Mouse (Mus musculus): ENCODE measurements at regions not wholly inside any gene's neighbourhood (a gene's known extent, or its start where the extent isn't known, plus 50 kb on each side); places are given as distances from the start of the nearest gene placed in this dataset.

DNA sequence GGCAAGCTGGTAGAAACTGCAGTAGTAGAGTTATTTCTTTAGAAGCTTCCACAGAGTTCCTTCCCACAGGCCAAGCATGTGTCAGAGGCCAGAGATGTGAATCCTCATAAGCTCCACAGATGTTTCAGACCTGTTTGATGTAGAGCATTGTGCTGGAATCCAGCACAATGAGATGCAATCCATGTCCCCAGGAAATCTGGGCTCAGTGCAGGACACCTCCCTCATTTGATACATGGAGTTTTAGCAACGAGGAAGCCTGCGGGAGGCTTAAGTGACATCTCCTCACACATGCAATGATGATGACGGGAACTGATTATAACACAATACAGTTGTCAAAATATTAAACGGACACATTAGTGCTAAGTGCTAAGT lies 133.7 kb downstream of the Slc30a10 start:
- ATAC-seq = no peak
- TF ChIP-seq CTCF (IDR thresholded peaks at IDR 0.05; ENCODE audit: low read depth) = no peak
- WGBS = 82% methylated on average over 4 of the region's 4 CpGs

DNA sequence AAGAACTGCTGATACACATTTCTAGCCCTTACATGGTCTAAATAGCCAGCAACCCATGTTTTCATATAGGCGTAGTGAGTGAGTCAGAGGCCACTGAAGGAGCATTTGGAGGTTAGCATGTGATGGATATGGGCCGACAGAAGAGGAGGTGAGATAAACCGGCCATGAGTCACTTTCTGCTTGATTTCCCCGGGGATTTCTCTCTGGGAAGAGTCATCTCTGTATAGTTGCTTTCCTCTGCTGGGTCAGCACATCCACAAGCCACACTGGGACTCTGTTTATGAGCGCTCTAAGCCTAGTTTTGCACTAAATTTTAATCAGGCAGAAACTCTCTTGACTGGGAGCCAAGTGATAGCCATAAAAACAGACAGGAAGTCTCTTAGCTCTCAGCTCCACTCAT lies 142.2 kb downstream of the Slc30a10 start:
- WGBS = 69% methylated on average over 5 of the region's 5 CpGs
- H3K9ac ChIP-seq (ENCODE audit: low read depth, low read length) = no peak overlapping the region
- H3K36me3 ChIP-seq (ENCODE audit: control insufficient read depth, insufficient read depth) = no peaks in the 10 kb centered on the region
- no peak overlapping the region for H3K4me3 ChIP-seq (ENCODE audit: low read depth, low read length)
- H3K9me3 ChIP-seq (ENCODE audit: control insufficient read depth) = no peaks in the 10 kb centered on the region
- H3K4me1 ChIP-seq (replicated peaks; ENCODE audit: control insufficient read depth, insufficient read depth, low read length) = no peaks in the 10 kb centered on the region
- H3K27me3 ChIP-seq (replicated peaks; ENCODE audit: control insufficient read depth, insufficient read depth, low read length) = no peaks in the 10 kb centered on the region
- H3K4me2 ChIP-seq (replicated peaks; ENCODE audit: low read depth) = no peak overlapping the region
- no peak for TF ChIP-seq CTCF (IDR thresholded peaks at IDR 0.05; ENCODE audit: low read depth)
- no peak overlapping the region for H3K27ac ChIP-seq (ENCODE audit: low read depth, low read length)
- ATAC-seq = no peak

More for the DNA sequence above, 133.7 kb downstream of the Slc30a10 start:
- Histone ChIP-seq H3K27me3 (replicated peaks; ENCODE audit: control insufficient read depth, insufficient read depth, low read length) (no peaks in the 10 kb centered on the region), H3K27ac (ENCODE audit: low read depth, low read length) (no peak overlapping the region), H3K4me1 (replicated peaks; ENCODE audit: control insufficient read depth, insufficient read depth, low read length) (no peaks in the 10 kb centered on the region), H3K9ac (ENCODE audit: low read depth, low read length) (no peak overlapping the region), H3K9me3 (ENCODE audit: control insufficient read depth) (no peaks in the 10 kb centered on the region), H3K4me3 (ENCODE audit: low read depth, low read length) (no peak overlapping the region), H3K36me3 (ENCODE audit: control insufficient read depth, insufficient read depth) (no peaks in the 10 kb centered on the region), H3K4me2 (replicated peaks; ENCODE audit: low read depth) (no peak overlapping the region)

- ATAC-seq = no peak
- Histone ChIP-seq H3K4me1 (replicated peaks; ENCODE audit: control insufficient read depth, insufficient read depth, low read length) (no peaks in the 10 kb centered on the region), H3K27ac (ENCODE audit: low read depth, low read length) (no peak overlapping the region), H3K9me3 (ENCODE audit: control insufficient read depth) (no peaks in the 10 kb centered on the region), H3K9ac (ENCODE audit: low read depth, low read length) (no peak overlapping the region), H3K4me2 (replicated peaks; ENCODE audit: low read depth) (no peak overlapping the region), H3K4me3 (ENCODE audit: low read depth, low read length) (no peak overlapping the region), H3K36me3 (ENCODE audit: control insufficient read depth, insufficient read depth) (no peaks in the 10 kb centered on the region), H3K27me3 (replicated peaks; ENCODE audit: control insufficient read depth, insufficient read depth, low read length) (no peaks in the 10 kb centered on the region)
- TF ChIP-seq CTCF (IDR thresholded peaks at IDR 0.05; ENCODE audit: low read depth) = no peak
- 87% methylated on average over 7 of the region's 7 CpGs for WGBS
These were observed 143.9 kb downstream of the Slc30a10 start for GRCm38 (mm10) chr1:185598514-185598913.

DNA sequence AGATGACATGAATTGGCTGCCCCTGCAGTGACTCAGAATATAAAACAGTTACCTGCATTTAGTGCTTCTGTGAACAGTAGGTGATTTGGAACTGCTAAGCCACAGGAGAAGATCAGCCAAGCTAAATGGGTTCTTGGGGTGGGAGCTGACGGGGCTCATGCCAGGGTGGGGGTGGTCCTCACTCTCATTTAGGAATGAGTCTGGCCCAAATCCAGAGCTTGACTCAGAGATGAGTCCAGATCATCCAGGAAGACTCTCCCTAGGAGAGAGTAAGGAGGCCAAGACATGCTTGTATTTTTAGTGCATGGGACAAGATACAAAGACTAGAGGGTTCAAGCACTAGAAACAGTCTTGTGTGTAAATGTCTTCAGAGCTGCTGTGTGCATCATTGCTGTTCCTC lies 146.5 kb downstream of the Slc30a10 start:
- no peak for TF ChIP-seq CTCF (IDR thresholded peaks at IDR 0.05; ENCODE audit: low read depth)
- no peaks in the 10 kb centered on the region for H3K4me1 ChIP-seq (replicated peaks; ENCODE audit: control insufficient read depth, insufficient read depth, low read length)
- WGBS = 91% methylated on average over 1 of the region's 1 CpGs
- no peak overlapping the region for H3K4me2 ChIP-seq (replicated peaks; ENCODE audit: low read depth)
- H3K9ac ChIP-seq (ENCODE audit: low read depth, low read length) = no peak overlapping the region
- H3K9me3 ChIP-seq (ENCODE audit: control insufficient read depth) = no peaks in the 10 kb centered on the region
- H3K27me3 ChIP-seq (replicated peaks; ENCODE audit: control insufficient read depth, insufficient read depth, low read length) = no peaks in the 10 kb centered on the region
- ATAC-seq = no peak
- H3K27ac ChIP-seq (ENCODE audit: low read depth, low read length) = no peak overlapping the region
- no peaks in the 10 kb centered on the region for H3K36me3 ChIP-seq (ENCODE audit: control insufficient read depth, insufficient read depth)
- no peak overlapping the region for H3K4me3 ChIP-seq (ENCODE audit: low read depth, low read length)

DNA sequence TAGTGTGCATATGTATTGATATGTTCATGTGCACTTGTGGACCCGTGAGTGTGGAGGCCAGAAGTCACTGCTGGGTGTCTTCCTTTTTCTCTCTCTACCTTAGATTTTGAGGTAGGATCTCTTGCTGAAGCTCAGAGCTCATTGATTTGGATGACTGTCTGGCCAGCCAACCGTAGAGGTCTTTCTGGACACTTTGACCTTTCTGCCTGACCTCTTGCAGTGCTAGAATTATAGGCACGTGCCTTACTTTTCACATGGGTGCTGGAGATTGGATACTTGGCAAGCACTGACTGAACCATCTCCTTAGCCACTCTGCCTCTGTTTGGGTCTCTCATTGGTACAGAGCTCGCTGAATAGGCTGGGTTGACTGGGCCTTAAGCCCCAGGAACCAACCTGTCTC lies 151.3 kb downstream of the Slc30a10 start:
- H3K9ac ChIP-seq (ENCODE audit: low read depth, low read length) = no peak overlapping the region
- no peak overlapping the region for H3K4me3 ChIP-seq (ENCODE audit: low read depth, low read length)
- H3K4me2 ChIP-seq (replicated peaks; ENCODE audit: low read depth) = no peak overlapping the region
- H3K27ac ChIP-seq (ENCODE audit: low read depth, low read length) = no peak overlapping the region
- H3K9me3 ChIP-seq (ENCODE audit: control insufficient read depth) = no peaks in the 10 kb centered on the region
- H3K27me3 ChIP-seq (replicated peaks; ENCODE audit: control insufficient read depth, insufficient read depth, low read length) = no peaks in the 10 kb centered on the region
- 85% methylated on average over 4 of the region's 4 CpGs for WGBS
- no peak for TF ChIP-seq CTCF (IDR thresholded peaks at IDR 0.05; ENCODE audit: low read depth)
- ATAC-seq = no peak
- H3K36me3 ChIP-seq (ENCODE audit: control insufficient read depth, insufficient read depth) = no peaks in the 10 kb centered on the region
- no peaks in the 10 kb centered on the region for H3K4me1 ChIP-seq (replicated peaks; ENCODE audit: control insufficient read depth, insufficient read depth, low read length)

GRCm38 (mm10) chr1:185607611-185608010 lies 153.0 kb downstream of the Slc30a10 start:
- Histone ChIP-seq H3K9ac (ENCODE audit: low read depth, low read length) (no peak overlapping the region), H3K4me3 (ENCODE audit: low read depth, low read length) (no peak overlapping the region), H3K27me3 (replicated peaks; ENCODE audit: control insufficient read depth, insufficient read depth, low read length) (no peaks in the 10 kb centered on the region), H3K4me2 (replicated peaks; ENCODE audit: low read depth) (no peak overlapping the region), H3K27ac (ENCODE audit: low read depth, low read length) (no peak overlapping the region), H3K36me3 (ENCODE audit: control insufficient read depth, insufficient read depth) (no peaks in the 10 kb centered on the region), H3K9me3 (ENCODE audit: control insufficient read depth) (no peaks in the 10 kb centered on the region), H3K4me1 (replicated peaks; ENCODE audit: control insufficient read depth, insufficient read depth, low read length) (no peaks in the 10 kb centered on the region)
- 83% methylated on average over 5 of the region's 5 CpGs for whole genome bisulfite sequencing
- no peak for TF ChIP-seq CTCF (IDR thresholded peaks at IDR 0.05; ENCODE audit: low read depth)
- no peak for ATAC-seq

DNA sequence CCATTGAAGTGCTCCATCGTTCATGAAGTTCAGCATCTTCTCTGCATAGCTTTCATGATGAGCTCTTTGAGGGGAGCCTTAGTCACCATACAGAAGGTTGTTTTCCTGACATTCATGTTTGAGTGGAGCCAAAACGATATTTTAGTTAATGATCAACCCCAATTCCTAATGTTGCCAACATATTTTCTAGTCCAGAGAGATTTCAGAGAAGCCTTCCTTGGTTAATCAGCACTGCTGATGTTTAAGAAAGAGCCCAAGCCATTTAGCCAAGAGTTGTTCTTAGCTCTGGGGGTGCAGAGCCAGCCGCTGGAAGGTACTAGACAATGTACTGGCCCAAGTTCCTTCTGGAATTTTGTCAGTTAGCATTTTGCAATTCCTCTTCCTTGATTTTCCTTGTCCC lies 153.8 kb downstream of the Slc30a10 start:
- Histone ChIP-seq H3K9ac (ENCODE audit: low read depth, low read length) (no peak overlapping the region), H3K4me1 (replicated peaks; ENCODE audit: control insufficient read depth, insufficient read depth, low read length) (no peaks in the 10 kb centered on the region), H3K27me3 (replicated peaks; ENCODE audit: control insufficient read depth, insufficient read depth, low read length) (no peaks in the 10 kb centered on the region), H3K9me3 (ENCODE audit: control insufficient read depth) (no peaks in the 10 kb centered on the region), H3K27ac (ENCODE audit: low read depth, low read length) (no peak overlapping the region), H3K4me3 (ENCODE audit: low read depth, low read length) (no peak overlapping the region), H3K36me3 (ENCODE audit: control insufficient read depth, insufficient read depth) (no peaks in the 10 kb centered on the region), H3K4me2 (replicated peaks; ENCODE audit: low read depth) (no peak overlapping the region)
- no peak for ATAC-seq
- WGBS = 76% methylated on average over 3 of the region's 3 CpGs
- TF ChIP-seq CTCF (IDR thresholded peaks at IDR 0.05; ENCODE audit: low read depth) = no peak

All from intestine, postnatal 0 days (tissue).